Mouse (Mus musculus) heart, postnatal 0 days (tissue): ENCODE measurements around the gene Haspin. TPM values are rescaled to one million over a fixed set of nuclear protein-coding genes. Genes with fewer than 3 reads are reported as not detected.
A peak's percentile ranks its signal among the peaks of the same experiment; 100 is the strongest.

ENCODE experiments used
- ATAC-seq: fragments of 200-750 bp; cut with Nextera tagmentation; 2 replicates; pipeline ENCODE4 v1.8.0; 2017; ENCODE audit warnings: low read depth, moderate number of reproducible peaks, moderate library complexity; ENCODE audit not compliant: insufficient read depth
- DNase-seq: peaks from one replicate; pipeline ENCODE4 v3.0.0-alpha.2; 2016; ENCODE audit warnings: low spot score
- H3K27ac ChIP-seq: fragments of 300-500 bp; sonication (generic); 2 replicates; pipeline ENCODE4 v1.5.1; 2014; ENCODE audit warnings: low read depth, mild to moderate bottlenecking
- H3K27me3 ChIP-seq: fragments of 300-500 bp; sonication (generic); 2 replicates; pipeline ENCODE4 v1.6.1; 2014; ENCODE audit warnings: low read length, mixed read lengths; ENCODE audit not compliant: control insufficient read depth, insufficient read depth
- H3K36me3 ChIP-seq: fragments of 300-500 bp; sonication (generic); replicated peaks from 2 replicates; pipeline ENCODE4 v1.6.1; 2014; ENCODE audit warnings: low read length, mixed read lengths; ENCODE audit not compliant: control insufficient read depth, insufficient read depth
- H3K4me1 ChIP-seq: fragments of 300-500 bp; sonication (generic); 2 replicates; pipeline ENCODE4 v1.6.1; 2014; ENCODE audit warnings: antibody characterized with exemption; ENCODE audit not compliant: control insufficient read depth, insufficient read depth
- H3K4me2 ChIP-seq: fragments of 300-500 bp; sonication (generic); 2 replicates; pipeline ENCODE4 v1.6.1; 2014; ENCODE audit warnings: low read depth, mild to moderate bottlenecking, low read length, moderate library complexity
- H3K4me3 ChIP-seq: fragments of 300-500 bp; sonication (generic); 2 replicates; pipeline ENCODE4 v1.5.1; 2014; ENCODE audit warnings: low read depth, low read length
- H3K9ac ChIP-seq: fragments of 300-500 bp; sonication (generic); replicated peaks from 2 replicates; pipeline ENCODE4 v1.6.1; 2014; ENCODE audit warnings: low read depth, low read length, mixed read lengths
- H3K9me3 ChIP-seq: fragments of 300-500 bp; sonication (generic); replicated peaks from 2 replicates; pipeline ENCODE4 v1.6.1; 2016; ENCODE audit warnings: low read length; ENCODE audit not compliant: control insufficient read depth
- CTCF ChIP-seq: IDR thresholded peaks from 2 replicates; pipeline ENCODE4 v1.5.1; 2016; ENCODE audit warnings: antibody characterized with exemption, control low read depth, low read depth
- EP300 ChIP-seq: IDR thresholded peaks from 2 replicates; pipeline ENCODE4 v1.6.1; 2016; ENCODE audit warnings: antibody characterized with exemption, low read depth
- WGBS: fragments of 180-500 bp; shearing (Covaris S2); extraction: QIAGEN DNeasy Blood & Tissue Kit; methylation state at CpG from one replicate; pipeline ENCODE4 v1.1.7; 2014; 5-methylcytosine and 5-hydroxymethylcytosine counted together
- polyA plus RNA-seq: library from polyadenylated mRNA; unstranded; fragments of >200 nt; fragmentation: Nextera tagmentation; extraction: Ambion mirVana; gene quantifications from 2 replicates; pipeline ENCODE4 v1.2.1, GENCODE M21; 2015
- total RNA-seq: library from RNA; depleted of rRNA; stranded (reverse); fragments of >200 nt; gene quantifications from 2 replicates; pipeline ENCODE4 v1.2.3, GENCODE M21; 2014; ENCODE audit warnings: low replicate concordance

The Haspin gene
- total and polyA plus RNA-seq, 2 experiments from 2014 or later = 4.0 to 6.0 TPM

DNA sequence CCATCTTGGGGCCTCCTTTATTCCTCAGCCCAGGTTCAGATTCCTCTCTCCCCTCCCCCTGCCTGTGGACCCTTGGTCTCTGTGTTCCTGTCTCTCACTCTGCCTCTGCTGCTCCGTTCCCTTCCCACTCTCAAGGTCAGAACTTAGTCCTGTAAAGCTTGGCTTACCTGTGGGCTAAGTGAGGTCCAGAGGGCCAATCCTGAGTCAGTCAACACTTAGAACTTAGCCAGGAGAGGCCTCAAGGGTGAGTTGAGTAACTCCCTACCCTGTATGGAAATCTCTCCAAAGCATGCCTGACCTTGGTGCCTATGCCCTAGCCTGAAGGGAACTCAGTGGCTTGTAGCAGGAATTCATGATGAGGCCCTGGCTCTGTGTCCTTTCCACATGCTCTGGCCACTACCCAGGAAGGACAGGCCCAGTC lies 6.2 kb upstream of the Haspin start:
- no peaks in the 10 kb centered on the region for H3K4me1 ChIP-seq
- ATAC-seq (peak; percentile 67), DNase-seq (no peak)
- WGBS = 67% methylated on average over 1 of the region's 1 CpGs
- no peak overlapping the region for H3K9ac ChIP-seq
- H3K9me3 ChIP-seq = no peaks in the 10 kb centered on the region
- TF ChIP-seq EP300 (no peak), CTCF (no peak)
- H3K27me3 ChIP-seq = no peaks in the 10 kb centered on the region
- no peak overlapping the region for H3K4me3 ChIP-seq
- no peak overlapping the region for H3K4me2 ChIP-seq
- no peak overlapping the region for H3K27ac ChIP-seq
- no peaks in the 10 kb centered on the region for H3K36me3 ChIP-seq

DNA sequence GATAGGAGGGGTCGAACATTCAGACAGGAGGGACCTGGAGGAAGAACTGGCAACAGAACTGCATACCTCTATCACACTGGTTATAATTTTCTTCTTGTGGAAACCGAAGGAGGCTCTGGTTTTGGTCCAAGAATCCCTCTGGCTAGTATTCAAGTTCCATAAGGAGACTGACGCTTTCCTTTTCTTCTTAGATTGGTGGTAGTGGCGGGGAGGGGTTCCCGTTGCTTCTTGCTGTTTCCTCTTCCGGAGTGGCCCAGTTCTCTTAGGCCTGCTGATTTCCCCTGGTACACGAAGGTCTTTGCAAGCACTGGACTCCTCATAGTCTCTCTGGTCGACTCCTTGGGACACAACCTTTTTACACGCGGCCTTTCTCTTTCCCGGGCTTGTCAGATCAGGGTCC lies 978 bp downstream of the Haspin start:
- ATAC-seq = no peak
- no peak for TF ChIP-seq CTCF
- TF ChIP-seq EP300 = no peak
- Histone ChIP-seq H3K4me1 (peaks cover 30% of the 10 kb centered on the region), H3K27me3 (no peaks in the 10 kb centered on the region), H3K9me3 (no peaks in the 10 kb centered on the region), H3K4me3 (peak overlapping the region; percentile 83), H3K27ac (no peak overlapping the region), H3K4me2 (peak overlapping the region; percentile 90), H3K9ac (peak overlapping the region; percentile 62), H3K36me3 (peaks cover 13% of the 10 kb centered on the region; the same call in 1 of the 2 replicates)
- 7% methylated on average over 11 of the region's 11 CpGs for WGBS
- peak; percentile 23 for DNase-seq

DNA sequence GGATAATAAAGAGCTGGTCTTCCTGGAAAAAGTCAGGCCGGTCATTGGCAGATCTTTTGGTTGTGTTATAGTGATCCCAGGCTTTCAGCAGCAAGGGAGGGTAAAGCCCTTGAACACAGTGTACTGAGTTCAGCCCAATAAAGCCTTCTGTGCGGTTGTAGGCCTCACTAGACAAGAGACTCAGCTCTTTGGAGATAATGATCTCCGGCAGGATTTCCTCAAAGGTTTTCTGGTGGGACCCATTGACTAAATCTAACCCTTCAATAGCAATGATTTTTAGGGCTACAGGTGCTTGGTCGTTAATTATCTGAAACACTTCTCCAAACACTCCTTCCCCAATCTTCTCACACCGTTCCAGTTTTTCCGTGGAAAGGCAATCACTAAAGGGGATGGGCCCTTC lies 1.5 kb downstream of the Haspin start:
- H3K4me1 ChIP-seq = peaks cover 31% of the 10 kb centered on the region
- no peaks in the 10 kb centered on the region for H3K9me3 ChIP-seq
- ATAC-seq (no peak), DNase-seq (no peak)
- 59% methylated on average over 6 of the region's 6 CpGs for WGBS
- no peaks in the 10 kb centered on the region for H3K27me3 ChIP-seq
- peaks cover 13% of the 10 kb centered on the region; the same call in 1 of the 2 replicates for H3K36me3 ChIP-seq
- peak overlapping the region; percentile 62 for H3K9ac ChIP-seq
- peak overlapping the region; percentile 90 for H3K4me2 ChIP-seq
- H3K27ac ChIP-seq = no peak overlapping the region
- TF ChIP-seq CTCF (no peak), EP300 (no peak)
- peak overlapping the region; percentile 83 for H3K4me3 ChIP-seq

DNA sequence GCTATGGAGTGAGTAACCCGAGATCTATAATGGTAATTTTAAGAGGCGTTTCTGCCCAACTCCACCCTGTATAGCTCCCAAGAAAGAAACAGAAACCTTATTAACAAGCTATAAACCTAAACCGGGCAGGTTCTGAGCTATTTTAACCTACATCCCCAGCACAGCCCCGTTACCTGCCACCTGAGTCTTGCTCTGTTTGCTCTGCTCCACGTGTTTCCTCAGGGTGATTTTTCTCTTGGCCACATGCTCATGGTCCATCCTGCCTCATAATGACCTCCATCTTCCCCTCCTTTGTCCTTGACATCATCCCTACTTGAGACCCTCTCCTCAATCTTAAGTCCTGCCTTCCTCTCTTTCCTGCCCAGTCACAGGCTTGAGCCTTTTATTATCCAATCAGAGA lies 3.9 kb downstream of the Haspin start:
- WGBS = 86% methylated on average over 5 of the region's 5 CpGs
- TF ChIP-seq CTCF (no peak), EP300 (no peak)
- Histone ChIP-seq H3K27me3 (no peaks in the 10 kb centered on the region), H3K27ac (no peak overlapping the region), H3K9me3 (no peaks in the 10 kb centered on the region), H3K4me1 (peaks cover 36% of the 10 kb centered on the region), H3K36me3 (peaks cover 13% of the 10 kb centered on the region; the same call in 1 of the 2 replicates), H3K4me3 (no peak overlapping the region), H3K4me2 (no peak overlapping the region), H3K9ac (no peak overlapping the region)
- ATAC-seq (no peak), DNase-seq (no peak)

DNA sequence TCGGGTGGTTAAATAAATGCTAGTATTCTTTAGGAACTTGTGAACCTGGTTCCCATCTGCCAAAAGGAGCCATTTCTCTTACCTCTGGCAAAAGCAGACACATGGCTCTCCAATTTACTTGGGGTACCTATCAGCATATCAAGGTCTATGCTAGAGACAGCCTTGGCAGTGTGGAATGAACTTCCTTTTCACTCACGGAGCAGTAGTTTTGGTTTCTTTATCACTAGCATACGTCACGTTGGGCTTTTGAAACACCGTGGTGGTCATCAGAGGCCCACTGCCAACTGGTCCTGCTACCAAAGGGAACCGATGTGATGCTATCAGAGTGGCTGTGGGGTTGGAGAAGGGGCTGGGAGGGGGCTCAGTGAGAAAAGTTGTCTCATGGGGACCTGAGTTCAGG lies 5.1 kb downstream of the Haspin start:
- peaks cover 13% of the 10 kb centered on the region; the same call in 1 of the 2 replicates for H3K36me3 ChIP-seq
- H3K4me1 ChIP-seq = peaks cover 33% of the 10 kb centered on the region
- DNase-seq (no peak), ATAC-seq (no peak)
- TF ChIP-seq EP300 (no peak), CTCF (no peak)
- H3K9ac ChIP-seq = no peak overlapping the region
- H3K4me2 ChIP-seq = no peak overlapping the region
- 82% methylated on average over 6 of the region's 6 CpGs for WGBS
- no peak overlapping the region for H3K4me3 ChIP-seq
- H3K9me3 ChIP-seq = no peaks in the 10 kb centered on the region
- H3K27ac ChIP-seq = no peak overlapping the region
- no peaks in the 10 kb centered on the region for H3K27me3 ChIP-seq

DNA sequence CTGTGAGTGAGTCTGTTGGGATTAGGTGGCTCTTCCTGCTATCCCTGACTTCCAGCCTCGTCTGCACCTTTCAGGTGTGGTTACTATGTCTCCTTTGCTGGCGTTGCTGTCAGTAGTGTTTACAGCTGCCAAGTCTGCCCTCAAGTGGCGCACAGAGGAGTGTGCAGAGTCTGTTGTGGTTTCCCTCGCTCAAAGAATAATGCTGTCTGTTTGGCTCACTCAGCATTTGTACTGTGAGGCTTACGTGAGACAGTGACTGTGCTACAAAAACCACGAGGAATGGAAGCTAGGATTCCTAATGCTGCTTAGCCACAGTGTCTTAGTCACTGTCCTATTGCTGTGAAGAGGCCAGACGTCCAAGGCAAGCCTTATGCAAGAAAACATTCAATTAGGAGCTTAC lies 7.1 kb downstream of the Haspin start:
- no peak overlapping the region for H3K9ac ChIP-seq
- no peaks in the 10 kb centered on the region for H3K27me3 ChIP-seq
- peak; percentile 26 for DNase-seq
- no peak overlapping the region for H3K4me2 ChIP-seq
- WGBS = 61% methylated on average over 7 of the region's 7 CpGs
- peak; percentile 63; the same call in 1 of the 2 replicates for ATAC-seq
- H3K9me3 ChIP-seq = no peaks in the 10 kb centered on the region
- no peak overlapping the region for H3K27ac ChIP-seq
- no peak overlapping the region for H3K4me3 ChIP-seq
- no peak for TF ChIP-seq EP300
- peak; percentile 57 for TF ChIP-seq CTCF
- peaks cover 13% of the 10 kb centered on the region; the same call in 1 of the 2 replicates for H3K36me3 ChIP-seq
- H3K4me1 ChIP-seq = peaks cover 22% of the 10 kb centered on the region
